Mouse (Mus musculus) adrenal gland, postnatal 25 days (tissue): ENCODE measurements around the gene Ppp1r9b. TPM values are rescaled to one million over a fixed set of nuclear protein-coding genes. Genes with fewer than 3 reads are reported as not detected.
A peak's percentile ranks its signal among the peaks of the same experiment; 100 is the strongest.

Source experiments
- DNase-seq: peaks from one replicate; pipeline ENCODE4 v3.0.0; 2021; ENCODE audit warnings: mixed read lengths
- total RNA-seq: library from RNA; stranded (reverse); gene quantifications from 2 replicates; pipeline ENCODE4 v1.2.3, GENCODE M21; 2021

Gene Ppp1r9b
- total RNA-seq, 1 experiment from 2014 or later = 146 TPM

DNA sequence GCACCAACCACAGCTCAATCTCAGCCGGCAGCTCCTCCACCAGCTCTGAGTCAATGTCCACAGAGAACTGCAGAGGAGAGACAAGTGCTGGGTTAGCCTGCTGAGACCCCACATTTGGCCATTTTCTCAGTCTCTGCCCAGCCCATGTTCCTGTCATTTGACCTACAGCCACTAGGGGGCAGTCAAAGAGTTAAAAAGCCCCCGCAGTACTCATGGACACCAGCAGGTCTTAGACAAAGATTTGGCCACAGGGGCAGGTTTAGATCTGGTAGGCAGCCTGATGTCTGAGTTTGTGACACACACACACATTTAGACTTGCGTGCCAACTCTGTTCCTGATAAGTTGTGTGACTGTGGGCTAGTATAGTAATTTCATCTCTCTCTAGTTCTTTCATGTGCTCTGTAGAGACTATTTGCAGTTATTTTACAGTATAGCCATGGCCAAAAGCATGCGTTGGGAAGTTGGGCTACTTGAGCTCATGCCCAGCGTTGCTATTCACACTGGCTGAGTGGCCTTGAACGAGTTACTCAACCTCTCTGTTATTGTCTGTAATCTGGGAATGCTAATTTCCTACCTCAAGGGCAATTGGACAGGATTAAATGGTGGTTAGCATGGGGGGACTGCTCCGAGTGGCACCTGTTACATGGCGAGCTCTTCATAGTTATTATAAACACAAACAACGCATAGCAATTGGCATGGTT is 56.3 kb downstream of the Ppp1r9b start:
- DNase-seq = peak; percentile 34

DNA sequence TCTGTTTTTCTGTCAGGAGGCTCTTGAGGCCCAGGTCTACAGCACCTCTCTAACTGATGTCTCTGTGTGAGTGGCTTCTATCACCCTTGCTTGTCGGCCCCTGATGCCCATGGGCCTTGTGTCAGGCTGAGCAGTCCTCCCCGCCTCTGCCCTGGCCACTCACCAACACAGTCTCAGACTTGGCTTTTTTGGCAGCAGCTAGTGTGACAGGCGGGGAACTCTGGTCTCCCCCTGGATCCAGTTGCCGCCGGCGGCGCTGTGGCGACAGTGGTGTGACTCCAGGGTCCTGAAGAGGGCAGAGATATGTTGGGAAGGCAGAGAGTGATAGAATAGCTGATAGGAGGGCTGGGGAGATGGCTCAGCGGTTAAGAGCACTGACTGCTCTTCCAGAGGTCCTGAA is 62.2 kb downstream of the Ppp1r9b start:
- no peak for DNase-seq

Other genes with a start within 250 kb of the Ppp1r9b start
- 0.55 TPM in 1 of 2 replicates, not detected in the other for gene Cdc34b, start 249.3 kb upstream of the Ppp1r9b start, total RNA-seq
- gene Tmem92, start 208.3 kb upstream of the Ppp1r9b start, total RNA-seq = not detected in 2 replicates
- gene Col1a1, start 54.8 kb upstream of the Ppp1r9b start, total RNA-seq = 74.0 and 116 TPM in 2 replicates
- gene Hils1, start 23.4 kb upstream of the Ppp1r9b start, total RNA-seq = not detected in 2 replicates
- not detected in 2 replicates for gene Sgca, start 14.7 kb upstream of the Ppp1r9b start, total RNA-seq
- gene Samd14, start 18.8 kb downstream of the Ppp1r9b start, total RNA-seq = 3.0 and 4.4 TPM in 2 replicates
- gene Pdk2, start 50.3 kb downstream of the Ppp1r9b start, total RNA-seq = 82.9 and 86.4 TPM in 2 replicates
- 36.8 and 40.7 TPM in 2 replicates for gene Itga3, start 85.8 kb downstream of the Ppp1r9b start, total RNA-seq
- gene Dlx3, start 129.1 kb downstream of the Ppp1r9b start, total RNA-seq = not detected in 2 replicates
- not detected in 2 replicates for gene Dlx4, start 155.2 kb downstream of the Ppp1r9b start, total RNA-seq